Mouse (Mus musculus) bone marrow macrophage, adult 2 months (primary cell): ENCODE measurements around the gene Skap1. TPM values are rescaled to one million over a fixed set of nuclear protein-coding genes. Genes with fewer than 3 reads are reported as not detected.

ENCODE experiments used
- H3K27ac ChIP-seq: 2 replicates; pipeline ENCODE4 v1.5.1; 2012; ENCODE audit warnings: low read depth, low read length; ENCODE audit not compliant: insufficient read depth
- H3K4me1 ChIP-seq: 2 replicates; pipeline ENCODE4 v1.6.1; 2012; ENCODE audit warnings: low read length; ENCODE audit not compliant: control insufficient read depth, insufficient read depth
- H3K4me3 ChIP-seq: 2 replicates; pipeline ENCODE4 v1.5.1; 2012; ENCODE audit warnings: mild to moderate bottlenecking, low read length, moderate library complexity; ENCODE audit not compliant: insufficient read depth
- CTCF ChIP-seq: IDR thresholded peaks from 2 replicates; pipeline ENCODE4 v1.5.1; 2012; ENCODE audit warnings: low read depth, mild to moderate bottlenecking, low read length, moderate library complexity
- POLR2A ChIP-seq: IDR thresholded peaks from 2 replicates; pipeline ENCODE4 v1.6.1; 2012; ENCODE audit warnings: mild to moderate bottlenecking, low read depth, low read length, borderline replicate concordance
- polyA plus RNA-seq: library from polyadenylated mRNA; stranded (reverse); fragments of >200 nt; gene quantifications from 2 replicates; pipeline ENCODE4 v1.2.4, GENCODE M21; 2012; ENCODE audit not compliant: missing spikeins, insufficient read depth, insufficient read length

The Skap1 gene
- polyA plus RNA-seq, 1 experiment, result not detected

GRCm38 (mm10) chr11:96642173-96643140 lies 178.1 kb downstream of the Skap1 start:
- Histone ChIP-seq H3K4me1 (peaks cover 3% of the 10 kb centered on the region; the same call in 1 of the 2 replicates), H3K4me3 (no peak overlapping the region)

GRCm38 (mm10) chr11:96644969-96645368 lies 180.6 kb downstream of the Skap1 start:
- Histone ChIP-seq H3K4me3 (no peak overlapping the region), H3K4me1 (peaks cover 3% of the 10 kb centered on the region; the same call in 1 of the 2 replicates)

More at GRCm38 (mm10) chr11:96642173-96643140, 178.1 kb downstream of the Skap1 start:
- H3K27ac ChIP-seq, result no peak overlapping the region
- TF ChIP-seq CTCF (no peak), POLR2A (no peak)

GRCm38 (mm10) chr11:96645538-96646037 lies 181.2 kb downstream of the Skap1 start:
- Histone ChIP-seq H3K27ac (no peak overlapping the region), H3K4me3 (no peak overlapping the region), H3K4me1 (peaks cover 3% of the 10 kb centered on the region; the same call in 1 of the 2 replicates)
- no peak for TF ChIP-seq CTCF
- no peak for TF ChIP-seq POLR2A

More at GRCm38 (mm10) chr11:96644969-96645368, 180.6 kb downstream of the Skap1 start:
- no peak for TF ChIP-seq POLR2A
- no peak for TF ChIP-seq CTCF
- no peak overlapping the region for H3K27ac ChIP-seq

GRCm38 (mm10) chr11:96651848-96652247 lies 187.5 kb downstream of the Skap1 start:
- Histone ChIP-seq H3K4me3 (no peak overlapping the region), H3K4me1 (no peaks in the 10 kb centered on the region), H3K27ac (no peak overlapping the region)
- no peak for TF ChIP-seq POLR2A
- TF ChIP-seq CTCF, result no peak

- no peaks in the 10 kb centered on the region for H3K4me1 ChIP-seq
- TF ChIP-seq CTCF (no peak), POLR2A (no peak)
- no peak overlapping the region for H3K27ac ChIP-seq
- no peak overlapping the region for H3K4me3 ChIP-seq
Observed at GRCm38 (mm10) chr11:96653867-96654266, 189.5 kb downstream of the Skap1 start.

GRCm38 (mm10) chr11:96658420-96658819 lies 194.0 kb downstream of the Skap1 start:
- H3K4me1 ChIP-seq, result no peaks in the 10 kb centered on the region
- H3K4me3 ChIP-seq, result no peak overlapping the region
- H3K27ac ChIP-seq, result no peak overlapping the region
- TF ChIP-seq POLR2A (no peak), CTCF (no peak)

- Histone ChIP-seq H3K4me1 (no peaks in the 10 kb centered on the region), H3K27ac (no peak overlapping the region), H3K4me3 (no peak overlapping the region)
- no peak for TF ChIP-seq POLR2A
- no peak for TF ChIP-seq CTCF
Observed at GRCm38 (mm10) chr11:96666924-96667323, 202.5 kb downstream of the Skap1 start.

- no peaks in the 10 kb centered on the region for H3K4me1 ChIP-seq
- no peak overlapping the region for H3K27ac ChIP-seq
- TF ChIP-seq POLR2A (no peak), CTCF (no peak)
- H3K4me3 ChIP-seq, result no peak overlapping the region
Observed at GRCm38 (mm10) chr11:96668367-96668766, 204.0 kb downstream of the Skap1 start.

- H3K27ac ChIP-seq, result no peak overlapping the region
- H3K4me3 ChIP-seq, result no peak overlapping the region
- TF ChIP-seq POLR2A, result no peak
- no peak for TF ChIP-seq CTCF
- no peaks in the 10 kb centered on the region for H3K4me1 ChIP-seq
Observed at GRCm38 (mm10) chr11:96673792-96674191, 209.4 kb downstream of the Skap1 start.
